Mouse (Mus musculus): Measurements from ENCODE around the gene Oxct1. TPM values are rescaled to one million over a fixed set of nuclear protein-coding genes. Genes with fewer than 3 reads are reported as not detected.

Gene Oxct1
- polyA plus RNA-seq, 1 experiment from 2014 or later, result 190 TPM

DNA sequence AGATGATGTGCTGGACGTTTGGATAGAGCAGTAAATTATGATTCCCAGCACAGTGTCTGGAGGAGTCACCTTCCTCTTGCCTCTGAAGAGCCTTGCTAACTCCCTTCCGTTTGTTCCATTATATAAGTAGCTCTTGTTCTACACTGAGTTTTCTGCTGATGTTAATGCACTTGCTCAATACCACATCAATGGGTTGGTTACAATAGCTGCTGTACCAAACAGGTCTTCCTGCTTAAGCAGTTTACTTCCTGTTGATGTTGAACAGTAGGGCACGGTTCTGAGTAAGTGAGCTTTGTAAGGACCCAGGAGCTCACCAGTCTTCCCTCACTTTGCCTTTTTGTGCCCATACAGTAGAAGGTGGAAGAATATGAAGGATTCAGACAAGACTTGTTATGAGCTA lies 98.5 kb downstream of the Oxct1 start:
- no peak for ATAC-seq (ENCODE audit: low FRiP score)
- Histone ChIP-seq H3K9me3 (ENCODE audit: control insufficient read depth, low read length) (no peaks in the 10 kb centered on the region), H3K4me2 (no peak overlapping the region), H3K4me3 (ENCODE audit: low read depth, low read length) (no peak overlapping the region), H3K36me3 (ENCODE audit: control insufficient read depth, insufficient read depth, low read length) (no peaks in the 10 kb centered on the region), H3K27me3 (ENCODE audit: control insufficient read depth, insufficient read depth, low read length) (no peaks in the 10 kb centered on the region), H3K4me1 (ENCODE audit: control insufficient read depth, insufficient read depth, low read length) (no peaks in the 10 kb centered on the region), H3K27ac (ENCODE audit: low read depth, low read length) (no peak overlapping the region), H3K9ac (ENCODE audit: low read length) (no peak overlapping the region)
- WGBS, result 59% methylated on average over 3 of the region's 3 CpGs
- no peak for DNase-seq (ENCODE audit: low spot score, missing footprints)

DNA sequence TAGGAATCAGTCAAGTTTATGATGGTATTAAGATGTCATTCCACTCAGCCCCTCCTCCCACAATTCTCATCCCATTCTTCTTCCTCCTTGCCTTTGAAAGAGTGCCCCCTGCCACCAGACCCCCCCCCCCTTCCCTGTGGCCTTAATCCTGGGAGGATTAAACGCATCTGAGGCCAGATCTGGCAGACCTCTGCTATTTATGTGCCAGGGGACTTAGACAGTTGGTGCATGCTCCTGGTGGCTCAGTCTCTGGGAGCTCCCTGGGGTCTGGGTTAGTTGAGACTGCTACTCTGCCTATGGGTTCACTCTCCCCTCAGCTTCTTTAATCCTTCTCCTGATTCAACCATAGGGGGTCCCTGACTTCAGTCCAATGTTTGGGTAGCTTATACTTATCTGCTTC lies 112.3 kb downstream of the Oxct1 start:
- Histone ChIP-seq H3K4me1 (ENCODE audit: control insufficient read depth, insufficient read depth, low read length) (no peaks in the 10 kb centered on the region; the same call in 1 of the 2 replicates), H3K27ac (ENCODE audit: low read depth, low read length) (no peak overlapping the region), H3K4me3 (ENCODE audit: low read depth, low read length) (no peak overlapping the region), H3K9ac (ENCODE audit: low read length) (no peak overlapping the region), H3K27me3 (ENCODE audit: control insufficient read depth, insufficient read depth, low read length) (no peaks in the 10 kb centered on the region), H3K9me3 (ENCODE audit: control insufficient read depth, low read length) (no peaks in the 10 kb centered on the region), H3K4me2 (no peak overlapping the region), H3K36me3 (ENCODE audit: control insufficient read depth, insufficient read depth, low read length) (no peaks in the 10 kb centered on the region)
- 0% methylated on average over 1 of the region's 1 CpGs for WGBS
- DNase-seq (ENCODE audit: low spot score, missing footprints) (no peak), ATAC-seq (ENCODE audit: low FRiP score) (peak; percentile 62; the same call in 1 of the 2 replicates)

DNA sequence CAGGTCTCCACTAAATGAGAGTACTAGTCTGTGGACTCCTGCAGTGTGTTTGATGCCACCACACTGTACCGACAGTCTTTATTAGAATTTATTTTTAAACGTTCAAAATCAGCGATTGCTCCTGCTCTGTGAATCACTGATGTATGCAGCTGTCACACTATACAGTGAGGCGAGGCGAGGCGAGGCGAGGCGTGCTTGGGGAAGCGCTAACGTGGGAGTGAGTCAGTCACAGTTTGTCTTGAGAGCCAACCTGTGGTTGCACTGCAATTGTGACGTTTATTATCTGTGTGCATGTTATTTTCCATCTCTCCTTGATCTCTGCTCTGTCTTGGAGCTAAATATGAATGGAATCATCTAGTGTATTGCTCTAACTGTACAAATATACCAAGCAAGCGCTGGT lies 113.3 kb downstream of the Oxct1 start:
- no peaks in the 10 kb centered on the region; the same call in 1 of the 2 replicates for H3K4me1 ChIP-seq (ENCODE audit: control insufficient read depth, insufficient read depth, low read length)
- H3K4me2 ChIP-seq, result no peak overlapping the region
- no peaks in the 10 kb centered on the region for H3K9me3 ChIP-seq (ENCODE audit: control insufficient read depth, low read length)
- H3K4me3 ChIP-seq (ENCODE audit: low read depth, low read length), result no peak overlapping the region
- DNase-seq (ENCODE audit: low spot score, missing footprints), result no peak
- no peaks in the 10 kb centered on the region for H3K36me3 ChIP-seq (ENCODE audit: control insufficient read depth, insufficient read depth, low read length)
- H3K27ac ChIP-seq (ENCODE audit: low read depth, low read length), result no peak overlapping the region
- H3K27me3 ChIP-seq (ENCODE audit: control insufficient read depth, insufficient read depth, low read length), result no peaks in the 10 kb centered on the region
- no peak overlapping the region for H3K9ac ChIP-seq (ENCODE audit: low read length)
- no peak for ATAC-seq (ENCODE audit: low FRiP score)
- whole genome bisulfite sequencing, result 91% methylated on average over 12 of the region's 12 CpGs

- DNase-seq (ENCODE audit: low spot score, missing footprints) (no peak), ATAC-seq (ENCODE audit: low FRiP score) (no peak)
- Histone ChIP-seq H3K4me1 (ENCODE audit: control insufficient read depth, insufficient read depth, low read length) (no peaks in the 10 kb centered on the region), H3K9me3 (ENCODE audit: control insufficient read depth, low read length) (no peaks in the 10 kb centered on the region), H3K27me3 (ENCODE audit: control insufficient read depth, insufficient read depth, low read length) (no peaks in the 10 kb centered on the region), H3K4me3 (ENCODE audit: low read depth, low read length) (no peak overlapping the region), H3K9ac (ENCODE audit: low read length) (no peak overlapping the region), H3K4me2 (no peak overlapping the region), H3K27ac (ENCODE audit: low read depth, low read length) (no peak overlapping the region), H3K36me3 (ENCODE audit: control insufficient read depth, insufficient read depth, low read length) (no peaks in the 10 kb centered on the region)
- 89% methylated on average over 5 of the region's 5 CpGs for WGBS
Measured at GRCm38 (mm10) chr15:4145352-4145751, 119.2 kb downstream of the Oxct1 start.

GRCm38 (mm10) chr15:4147700-4148099 lies 121.5 kb downstream of the Oxct1 start:
- no peaks in the 10 kb centered on the region for H3K36me3 ChIP-seq (ENCODE audit: control insufficient read depth, insufficient read depth, low read length)
- no peaks in the 10 kb centered on the region for H3K27me3 ChIP-seq (ENCODE audit: control insufficient read depth, insufficient read depth, low read length)
- DNase-seq (ENCODE audit: low spot score, missing footprints), result no peak
- H3K4me3 ChIP-seq (ENCODE audit: low read depth, low read length), result no peak overlapping the region
- no peak overlapping the region for H3K9ac ChIP-seq (ENCODE audit: low read length)
- no peak for ATAC-seq (ENCODE audit: low FRiP score)
- H3K4me1 ChIP-seq (ENCODE audit: control insufficient read depth, insufficient read depth, low read length), result no peaks in the 10 kb centered on the region
- H3K4me2 ChIP-seq, result no peak overlapping the region
- H3K9me3 ChIP-seq (ENCODE audit: control insufficient read depth, low read length), result no peaks in the 10 kb centered on the region
- no peak overlapping the region for H3K27ac ChIP-seq (ENCODE audit: low read depth, low read length)
- 69% methylated on average over 2 of the region's 2 CpGs for WGBS

DNA sequence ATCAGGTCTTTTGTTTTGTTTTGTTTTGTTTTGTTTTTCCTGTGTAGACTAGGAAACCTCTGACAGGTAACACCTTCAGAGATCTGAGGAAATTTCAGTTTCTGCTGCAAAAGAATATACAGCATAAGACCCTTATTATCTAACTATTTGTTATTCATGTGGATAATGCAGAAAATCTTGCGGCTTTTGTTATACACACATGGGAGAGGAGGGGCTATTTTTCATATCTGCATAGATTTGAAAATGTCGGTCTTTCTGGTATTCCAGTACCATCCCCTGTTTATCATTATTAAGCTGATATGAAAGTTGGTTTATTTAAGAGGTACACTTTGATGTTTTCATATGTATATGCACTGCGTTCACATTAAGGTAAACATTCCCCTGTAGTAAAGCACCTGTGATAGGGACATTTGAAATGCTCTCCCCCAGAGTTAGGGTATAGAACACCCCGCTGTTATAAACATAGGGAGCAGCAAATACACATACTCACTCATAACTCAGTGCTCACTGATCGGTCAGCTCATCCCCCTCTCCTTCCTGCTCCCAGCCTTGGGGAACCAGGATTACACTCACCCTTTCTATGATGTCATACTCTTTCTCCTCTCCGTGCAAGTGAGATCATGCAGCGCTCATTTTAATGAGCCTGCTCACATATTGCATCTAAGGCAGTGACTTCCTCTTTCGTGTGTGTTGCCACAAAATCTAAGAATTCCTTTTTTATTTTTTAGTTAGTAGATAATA lies 122.6 kb downstream of the Oxct1 start:
- H3K27me3 ChIP-seq (ENCODE audit: control insufficient read depth, insufficient read depth, low read length), result no peaks in the 10 kb centered on the region
- WGBS, result 88% methylated on average over 8 of the region's 8 CpGs

GRCm38 (mm10) chr15:4154646-4155045 lies 128.5 kb downstream of the Oxct1 start:
- Histone ChIP-seq H3K4me3 (ENCODE audit: low read depth, low read length) (no peak overlapping the region), H3K9ac (ENCODE audit: low read length) (no peak overlapping the region)
- DNase-seq (ENCODE audit: low spot score, missing footprints), result no peak

More for the DNA sequence above, 122.6 kb downstream of the Oxct1 start:
- Histone ChIP-seq H3K4me1 (ENCODE audit: control insufficient read depth, insufficient read depth, low read length) (no peaks in the 10 kb centered on the region), H3K4me2 (no peak overlapping the region), H3K9ac (ENCODE audit: low read length) (no peak overlapping the region), H3K4me3 (ENCODE audit: low read depth, low read length) (no peak overlapping the region), H3K9me3 (ENCODE audit: control insufficient read depth, low read length) (no peaks in the 10 kb centered on the region), H3K27ac (ENCODE audit: low read depth, low read length) (no peak overlapping the region), H3K36me3 (ENCODE audit: control insufficient read depth, insufficient read depth, low read length) (no peaks in the 10 kb centered on the region)
- DNase-seq (ENCODE audit: low spot score, missing footprints) (no peak), ATAC-seq (ENCODE audit: low FRiP score) (no peak)

DNA sequence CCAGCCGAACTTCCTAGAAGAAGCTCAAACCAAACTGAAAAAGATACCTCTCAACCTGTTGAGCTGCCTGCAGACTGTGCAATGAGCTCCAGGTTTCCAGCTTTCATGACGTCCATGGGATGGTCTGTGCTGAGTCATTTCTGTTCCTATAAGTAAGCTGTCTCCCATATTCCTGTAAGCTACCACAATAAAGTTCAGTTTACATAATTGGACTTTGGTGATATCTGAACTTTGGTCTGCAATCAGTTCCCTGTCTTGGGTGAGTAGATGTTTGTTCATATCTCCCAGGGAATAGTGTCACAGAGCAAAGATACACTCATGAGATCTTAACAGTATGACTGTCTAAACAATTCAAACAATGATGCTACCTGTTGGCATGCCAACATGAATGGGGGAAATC lies 141.8 kb downstream of the Oxct1 start:
- no peak for DNase-seq (ENCODE audit: low spot score, missing footprints)
- H3K36me3 ChIP-seq (ENCODE audit: control insufficient read depth, insufficient read depth, low read length), result no peaks in the 10 kb centered on the region
- H3K4me2 ChIP-seq, result no peak overlapping the region
- WGBS, result 79% methylated on average over 2 of the region's 2 CpGs
- no peaks in the 10 kb centered on the region for H3K27me3 ChIP-seq (ENCODE audit: control insufficient read depth, insufficient read depth, low read length)
- H3K27ac ChIP-seq (ENCODE audit: low read depth, low read length), result no peak overlapping the region
- no peak for ATAC-seq (ENCODE audit: low FRiP score)
- no peaks in the 10 kb centered on the region for H3K9me3 ChIP-seq (ENCODE audit: control insufficient read depth, low read length)
- H3K4me1 ChIP-seq (ENCODE audit: control insufficient read depth, insufficient read depth, low read length), result no peaks in the 10 kb centered on the region
- no peak overlapping the region for H3K9ac ChIP-seq (ENCODE audit: low read length)
- no peak overlapping the region for H3K4me3 ChIP-seq (ENCODE audit: low read depth, low read length)

More at GRCm38 (mm10) chr15:4154646-4155045, 128.5 kb downstream of the Oxct1 start:
- 0 out of 2 replicates have a peak, but pooled peaks cover 3% of the 10 kb centered on the region for H3K36me3 ChIP-seq (ENCODE audit: control insufficient read depth, insufficient read depth, low read length)
- no peak overlapping the region for H3K27ac ChIP-seq (ENCODE audit: low read depth, low read length)
- no peaks in the 10 kb centered on the region for H3K27me3 ChIP-seq (ENCODE audit: control insufficient read depth, insufficient read depth, low read length)
- no peaks in the 10 kb centered on the region for H3K4me1 ChIP-seq (ENCODE audit: control insufficient read depth, insufficient read depth, low read length)
- 86% methylated on average over 4 of the region's 4 CpGs for WGBS
- no peak overlapping the region for H3K4me2 ChIP-seq
- no peaks in the 10 kb centered on the region for H3K9me3 ChIP-seq (ENCODE audit: control insufficient read depth, low read length)
- no peak for ATAC-seq (ENCODE audit: low FRiP score)

DNA sequence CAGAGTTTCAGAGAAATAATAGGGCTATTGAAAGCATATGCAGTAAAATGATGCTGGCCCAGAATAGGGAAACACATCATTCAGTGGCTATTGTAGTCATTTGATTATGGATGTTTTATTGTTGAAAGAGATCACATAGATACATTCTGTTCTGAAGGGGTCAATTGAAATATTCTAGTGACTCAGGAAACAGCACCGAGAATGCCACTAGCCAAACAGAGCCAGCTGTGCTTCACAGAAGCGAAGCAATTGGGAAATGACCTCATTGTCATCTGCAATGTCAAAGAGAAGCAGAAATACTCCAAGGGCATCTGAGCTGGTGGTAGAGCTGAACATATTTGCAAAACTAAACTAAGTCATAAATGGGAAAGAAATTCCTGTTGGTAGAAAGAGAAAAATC lies 145.4 kb downstream of the Oxct1 start:
- ATAC-seq (ENCODE audit: low FRiP score), result no peak
- Histone ChIP-seq H3K36me3 (ENCODE audit: control insufficient read depth, insufficient read depth, low read length) (no peaks in the 10 kb centered on the region), H3K4me3 (ENCODE audit: low read depth, low read length) (no peak overlapping the region), H3K4me1 (ENCODE audit: control insufficient read depth, insufficient read depth, low read length) (no peaks in the 10 kb centered on the region), H3K9me3 (ENCODE audit: control insufficient read depth, low read length) (no peaks in the 10 kb centered on the region), H3K27me3 (ENCODE audit: control insufficient read depth, insufficient read depth, low read length) (no peaks in the 10 kb centered on the region), H3K4me2 (no peak overlapping the region), H3K27ac (ENCODE audit: low read depth, low read length) (no peak overlapping the region), H3K9ac (ENCODE audit: low read length) (no peak overlapping the region)
- no peak for DNase-seq (ENCODE audit: low spot score, missing footprints)
- 78% methylated on average over 2 of the region's 2 CpGs for WGBS
